Mouse (Mus musculus) spleen, embryonic (tissue): ENCODE measurements around the gene Rgl2.

ENCODE experiments used
- CTCF ChIA-PET: fragments of 350-600 bp; sonication (Branson Sonifier 250); formaldehyde crosslinking; loops from one replicate; lab custom pipeline; 2022; lab: Charles Lee

Gene Rgl2

DNA sequence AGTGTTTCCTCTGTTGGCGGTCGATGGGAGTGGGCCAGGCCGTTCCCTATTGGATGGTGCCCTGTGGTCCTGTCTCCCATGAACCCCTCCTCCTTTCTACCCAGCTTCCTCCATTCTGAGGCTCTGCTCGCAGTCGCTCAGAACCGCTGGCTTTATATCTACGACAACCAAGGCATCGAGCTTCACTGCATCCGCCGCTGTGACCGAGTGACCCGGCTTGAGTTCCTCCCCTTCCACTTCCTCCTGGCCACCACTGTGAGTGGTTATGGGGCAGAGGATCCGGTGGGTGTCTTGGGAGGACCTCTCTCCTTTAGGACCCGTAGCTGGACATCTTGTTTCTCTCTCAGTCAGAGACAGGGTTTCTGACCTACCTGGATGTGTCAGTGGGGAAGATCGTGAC lies 14.1 kb downstream of the Rgl2 start:
- CTCF ChIA-PET, result no interaction called here

DNA sequence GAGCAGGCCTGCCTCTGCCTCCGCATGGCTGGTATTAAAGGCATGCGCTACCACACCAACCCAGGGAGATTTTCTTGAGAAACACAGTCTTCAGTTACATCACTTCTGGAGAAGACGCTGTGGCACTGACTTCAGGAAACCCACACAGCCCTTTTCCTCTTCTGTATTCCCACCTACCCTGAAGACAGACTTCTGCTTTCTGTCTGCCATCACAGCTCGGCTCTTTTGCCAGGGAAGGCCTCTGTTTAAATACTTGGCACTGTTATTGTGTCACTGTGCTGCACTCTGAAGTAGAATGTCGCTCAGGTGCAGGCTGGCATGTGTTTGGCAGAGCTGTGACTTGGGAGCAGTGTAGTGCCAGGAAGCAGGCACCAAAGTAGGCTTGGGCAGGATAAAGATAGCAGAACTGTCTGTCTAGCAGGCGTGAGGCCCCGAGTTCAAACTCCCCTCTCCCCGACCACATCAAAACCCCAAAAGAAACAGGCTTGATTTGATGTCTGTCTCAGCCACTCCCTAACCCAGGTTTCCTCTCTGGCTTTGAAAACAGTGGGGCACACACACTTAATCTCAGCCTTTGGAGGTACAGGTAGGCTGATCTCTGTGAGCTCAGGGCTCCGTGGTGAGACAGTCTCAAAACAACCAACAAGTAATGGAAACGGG lies 18.2 kb downstream of the Rgl2 start:
- CTCF ChIA-PET, result no interaction called here

DNA sequence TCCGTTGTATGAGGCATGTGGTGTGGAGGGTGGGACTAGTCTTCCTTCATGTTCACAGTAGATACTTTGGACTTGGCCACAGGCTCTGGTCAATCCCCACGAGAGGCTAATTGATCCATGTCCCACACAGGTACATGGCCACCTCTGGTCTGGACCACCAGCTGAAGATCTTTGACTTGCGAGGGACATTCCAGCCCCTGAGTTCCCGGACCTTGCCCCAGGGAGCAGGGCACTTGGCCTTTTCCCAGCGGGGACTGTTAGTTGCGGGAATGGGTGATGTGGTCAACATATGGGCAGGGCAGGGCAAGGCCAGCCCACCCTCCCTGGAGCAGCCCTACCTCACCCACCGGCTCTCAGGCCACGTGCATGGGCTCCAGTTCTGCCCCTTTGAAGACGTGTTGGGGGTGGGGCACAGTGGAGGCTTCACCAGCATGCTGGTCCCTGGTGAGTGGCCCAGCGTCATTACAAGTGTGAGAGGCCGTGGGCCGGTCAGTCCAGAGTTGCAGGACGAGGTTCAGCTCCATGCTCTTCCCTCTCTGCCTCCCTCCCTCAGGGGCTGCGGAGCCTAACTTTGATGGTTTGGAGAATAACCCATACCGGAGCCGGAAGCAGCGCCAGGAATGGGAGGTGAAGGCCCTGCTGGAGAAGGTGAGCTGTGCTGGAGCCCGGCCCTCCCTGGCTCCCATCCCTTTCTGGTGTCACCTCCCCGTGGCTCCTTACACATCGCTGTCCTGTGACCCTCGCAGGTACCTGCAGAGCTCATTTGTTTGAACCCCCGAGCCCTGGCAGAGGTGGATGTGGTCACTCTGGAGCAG lies 19.0 kb downstream of the Rgl2 start:
- CTCF ChIA-PET, result no interaction called here

DNA sequence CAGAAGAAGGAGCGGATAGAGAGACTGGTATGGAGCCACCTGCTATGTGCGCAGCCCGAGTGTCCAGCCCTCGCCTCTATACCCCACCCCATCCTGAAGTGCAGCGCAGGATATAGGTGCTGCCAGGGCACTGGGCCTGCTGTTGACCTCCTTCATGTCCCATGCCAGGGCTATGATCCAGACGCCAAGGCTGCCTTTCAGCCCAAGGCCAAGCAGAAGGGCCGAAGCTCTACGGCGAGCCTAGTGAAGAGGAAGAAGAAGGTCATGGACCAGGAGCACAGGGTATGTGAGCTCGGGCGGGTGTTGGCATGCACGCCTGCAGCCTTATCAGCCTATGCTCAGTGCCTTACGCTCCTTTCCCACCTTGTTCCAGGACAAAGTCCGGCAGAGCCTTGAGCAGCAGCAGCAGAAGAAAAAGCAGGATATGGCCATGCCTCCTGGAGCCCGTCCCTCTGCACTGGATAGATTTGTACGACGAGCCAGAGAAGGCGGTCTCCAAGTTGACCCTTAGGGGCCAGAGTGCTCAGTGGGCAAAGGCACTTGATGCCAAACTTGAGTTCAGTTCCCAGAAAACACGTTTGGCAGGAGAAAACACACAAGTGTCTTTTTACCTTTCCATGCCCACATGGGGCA lies 19.7 kb downstream of the Rgl2 start:
- CTCF ChIA-PET, result no interaction called here

DNA sequence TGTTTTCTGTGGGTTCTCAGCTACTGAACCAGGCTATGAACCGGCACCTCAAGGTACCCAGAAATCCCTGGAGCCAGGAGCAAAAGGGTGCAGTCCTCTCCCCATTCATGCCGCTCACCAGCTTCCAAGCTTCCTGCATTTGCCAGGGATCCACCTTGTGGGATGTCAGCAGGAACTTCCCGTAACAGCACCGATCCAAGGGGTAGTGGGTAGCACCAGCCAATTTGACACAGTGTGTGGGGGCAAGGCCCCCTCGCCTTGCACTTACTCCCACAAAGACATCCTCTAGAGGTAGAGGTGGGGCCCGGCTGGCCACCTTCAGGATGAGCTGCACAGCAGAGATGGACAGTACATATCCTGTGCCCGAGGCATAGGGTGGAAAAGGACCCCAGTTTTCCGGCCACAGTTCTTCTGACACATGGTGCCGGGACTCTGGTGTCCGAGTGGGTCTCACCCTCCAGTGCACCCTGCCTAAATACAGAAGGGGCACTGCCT lies 20.8 kb downstream of the Rgl2 start:
- CTCF ChIA-PET, result interaction anchor here (0.9 kb wide), 1 partner anchor 9 kb away, joined by 3 read pairs; no protein-coding TSS in a partner anchor

DNA sequence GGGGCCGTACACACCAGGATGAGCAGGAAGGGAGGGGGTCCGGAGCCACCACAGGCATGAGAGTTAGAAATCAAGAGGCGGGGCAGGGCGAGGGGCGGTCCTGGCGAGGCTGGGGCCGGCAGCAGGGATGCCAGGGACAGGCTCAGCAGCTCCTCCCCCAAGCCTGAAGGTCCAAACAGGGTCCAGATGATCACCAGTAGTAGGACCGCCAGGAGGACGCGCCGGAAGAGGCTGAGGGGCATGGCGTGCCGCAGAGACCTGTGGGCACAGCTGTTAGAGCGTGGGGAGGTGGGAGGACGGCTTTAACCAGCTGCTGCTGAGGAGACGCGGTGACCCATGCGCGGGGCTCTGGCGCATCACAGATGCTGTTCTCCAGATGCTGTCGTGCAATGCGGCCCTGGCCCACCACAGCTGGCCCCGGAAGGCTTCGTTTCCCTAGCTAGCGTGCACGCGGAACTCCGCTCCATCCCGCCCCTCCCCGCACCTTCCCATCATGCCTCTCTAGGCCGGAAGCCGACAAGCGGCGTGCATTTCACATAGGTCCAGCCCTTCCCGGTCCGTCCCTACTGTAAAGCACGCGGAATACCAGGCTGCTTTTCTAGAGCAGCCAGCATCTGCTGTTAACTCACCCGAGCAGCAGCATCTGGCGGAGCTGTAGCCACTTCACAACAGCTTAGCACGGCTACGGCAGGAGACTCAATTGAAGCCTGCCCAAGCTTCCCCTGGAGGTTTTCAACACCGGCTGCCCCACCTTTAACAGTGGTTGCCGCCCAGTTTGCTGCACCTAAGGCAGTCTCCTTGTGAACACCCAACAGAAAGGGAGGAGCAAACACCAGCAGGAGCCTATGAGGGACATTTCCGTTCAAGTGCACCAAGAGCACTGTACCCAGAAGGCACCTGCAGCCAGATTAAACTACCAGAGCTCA lies 21.9 kb downstream of the Rgl2 start, which contains the start of gene B3galt4:
Gene B3galt4 (minus strand): TSS at position 468 of the 926 bp plus-strand sequence.
- CTCF ChIA-PET, result interaction anchor here (0.7 to 0.9 kb wide), 2 partner anchors 10 to 230 kb away, joined by 3 read pairs; no protein-coding TSS in a partner anchor

DNA sequence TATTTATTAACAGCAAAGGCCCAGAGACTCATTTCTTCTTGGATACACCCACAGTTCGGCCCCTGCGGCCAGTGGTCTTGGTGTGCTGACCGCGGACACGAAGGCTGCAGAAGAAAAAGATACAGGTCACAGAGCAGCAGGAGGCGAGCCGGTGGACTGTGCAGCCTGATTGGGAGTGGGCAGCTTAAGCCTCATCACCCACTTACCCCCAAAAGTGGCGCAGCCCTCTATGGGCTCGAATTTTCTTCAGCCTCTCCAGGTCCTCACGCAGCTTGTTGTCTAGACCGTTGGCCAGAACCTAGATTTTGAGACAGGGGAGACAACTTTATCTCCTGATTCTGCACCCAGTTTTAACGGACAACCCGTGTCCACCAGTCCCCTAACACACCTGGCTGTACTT lies 22.7 kb downstream of the Rgl2 start:
- CTCF ChIA-PET, result interaction anchor here (0.7 kb wide), 1 partner anchor 229 kb away, joined by 3 read pairs; no protein-coding TSS in a partner anchor

DNA sequence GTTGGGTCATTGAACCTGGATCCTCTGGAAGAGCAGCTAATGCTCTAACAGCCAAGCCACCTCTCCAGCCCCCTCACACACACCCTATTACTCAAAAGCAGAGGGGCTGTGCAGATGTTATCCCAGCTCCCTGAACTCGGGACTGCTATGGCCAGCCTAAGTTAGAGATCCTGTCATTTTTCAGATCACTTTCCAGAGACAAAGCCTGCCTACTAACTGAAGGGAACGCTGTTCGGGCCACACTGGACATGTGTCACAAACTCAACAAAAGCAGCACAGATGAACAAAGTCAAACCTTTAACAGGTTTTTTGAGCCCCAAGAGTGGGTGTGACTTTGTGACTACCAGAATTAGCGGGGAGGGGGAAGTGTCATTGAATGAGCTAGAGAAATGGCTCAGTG lies 23.5 kb downstream of the Rgl2 start:
- CTCF ChIA-PET, result interaction anchor here (0.6 kb wide), 1 partner anchor 1073 kb away, joined by 3 read pairs; no protein-coding TSS in a partner anchor

DNA sequence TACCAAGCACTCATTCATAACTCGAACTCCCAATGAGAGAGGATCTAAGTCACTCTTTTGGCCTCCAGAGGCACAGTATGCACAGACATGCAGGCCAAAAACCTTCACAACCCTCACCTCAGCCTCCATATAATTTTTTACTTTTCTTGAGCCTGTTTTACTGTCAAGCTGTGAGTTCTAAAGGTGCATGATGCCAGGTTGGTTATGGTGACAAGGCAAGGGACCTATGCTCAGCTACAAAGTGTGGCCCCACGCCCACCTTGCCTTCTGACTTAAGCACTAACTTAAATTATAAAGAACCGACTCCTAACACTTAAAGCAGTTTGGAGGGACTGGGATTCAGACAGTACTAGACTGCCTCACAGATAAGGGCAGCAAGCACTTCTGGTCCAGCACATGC lies 24.0 kb downstream of the Rgl2 start:
- CTCF ChIA-PET, result interaction anchor here (0.6 kb wide), 1 partner anchor 1072 kb away, joined by 3 read pairs; no protein-coding TSS in a partner anchor

DNA sequence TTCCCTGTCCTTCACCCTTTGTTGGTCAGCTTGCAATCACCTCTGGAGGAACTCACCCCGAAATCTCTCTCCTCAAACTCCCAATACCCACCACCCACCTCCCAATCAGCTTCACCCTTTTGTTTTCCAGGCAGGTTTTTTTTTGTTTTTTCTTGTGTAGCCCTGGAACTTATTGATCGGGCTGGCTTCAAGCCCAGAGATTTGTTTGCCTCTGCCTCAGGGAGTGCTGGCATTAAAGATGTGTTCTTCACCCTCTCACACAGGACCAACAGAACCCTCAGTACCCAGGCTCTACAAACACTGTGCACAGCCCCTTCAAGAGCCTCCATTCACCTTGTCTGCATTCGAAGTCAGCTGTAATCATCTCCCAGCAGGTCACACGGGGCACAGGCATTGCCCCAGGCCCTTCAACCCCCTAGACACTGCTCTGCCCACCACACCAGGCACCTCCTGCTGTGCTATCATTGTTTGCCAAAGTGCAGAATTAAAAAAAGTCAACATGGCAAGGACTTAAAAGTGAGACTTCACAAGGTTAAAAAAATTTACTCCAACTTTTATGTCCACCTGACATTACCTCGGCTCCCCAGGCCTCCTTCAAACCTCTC lies 24.7 kb downstream of the Rgl2 start:
- CTCF ChIA-PET, result no interaction called here

DNA sequence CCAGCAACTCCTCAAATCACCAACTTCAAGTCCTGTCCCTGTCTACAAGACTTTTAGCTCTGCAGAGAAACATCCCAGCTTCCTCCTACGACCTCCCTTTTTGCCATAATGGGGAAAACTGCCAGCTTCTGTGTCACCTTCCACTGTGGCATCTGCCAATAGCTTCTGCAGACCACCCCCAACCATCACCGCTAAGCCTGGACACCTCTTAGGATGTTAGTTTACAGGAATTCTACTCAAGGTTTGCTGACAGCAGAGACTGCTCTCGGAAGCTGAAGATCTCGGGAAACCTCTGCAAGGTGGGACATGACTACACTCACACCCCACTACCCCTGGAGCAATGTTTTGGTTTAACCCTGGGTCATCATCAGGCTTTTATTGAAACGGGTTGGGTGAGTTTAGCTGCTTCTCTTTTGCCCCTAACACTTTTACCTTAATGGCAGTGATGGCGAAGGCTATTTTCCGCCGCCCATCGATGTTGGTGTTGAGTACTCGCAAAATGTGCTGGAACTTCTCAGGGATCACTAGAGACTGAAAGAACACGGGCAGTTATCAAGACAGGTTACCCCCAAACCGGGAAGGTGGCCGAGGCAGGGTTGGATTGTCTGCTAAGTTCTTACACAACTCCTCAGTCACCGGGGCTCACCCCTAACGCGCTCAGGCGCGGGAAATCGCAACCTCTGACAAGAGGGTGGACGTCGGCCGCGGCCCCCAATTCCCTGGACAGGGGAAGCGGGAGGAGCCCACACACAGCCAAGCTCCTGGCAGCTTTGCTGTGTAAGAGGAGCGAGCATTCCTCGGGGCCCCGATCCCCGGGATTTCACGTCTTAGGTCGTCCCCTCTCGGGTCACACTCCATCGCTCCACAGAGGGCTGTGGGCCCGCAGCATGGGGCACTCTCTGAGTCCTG lies 25.6 kb downstream of the Rgl2 start:
- CTCF ChIA-PET, result interaction anchor here (0.7 kb wide), 1 partner anchor 60 kb away, joined by 3 read pairs; no protein-coding TSS in a partner anchor

DNA sequence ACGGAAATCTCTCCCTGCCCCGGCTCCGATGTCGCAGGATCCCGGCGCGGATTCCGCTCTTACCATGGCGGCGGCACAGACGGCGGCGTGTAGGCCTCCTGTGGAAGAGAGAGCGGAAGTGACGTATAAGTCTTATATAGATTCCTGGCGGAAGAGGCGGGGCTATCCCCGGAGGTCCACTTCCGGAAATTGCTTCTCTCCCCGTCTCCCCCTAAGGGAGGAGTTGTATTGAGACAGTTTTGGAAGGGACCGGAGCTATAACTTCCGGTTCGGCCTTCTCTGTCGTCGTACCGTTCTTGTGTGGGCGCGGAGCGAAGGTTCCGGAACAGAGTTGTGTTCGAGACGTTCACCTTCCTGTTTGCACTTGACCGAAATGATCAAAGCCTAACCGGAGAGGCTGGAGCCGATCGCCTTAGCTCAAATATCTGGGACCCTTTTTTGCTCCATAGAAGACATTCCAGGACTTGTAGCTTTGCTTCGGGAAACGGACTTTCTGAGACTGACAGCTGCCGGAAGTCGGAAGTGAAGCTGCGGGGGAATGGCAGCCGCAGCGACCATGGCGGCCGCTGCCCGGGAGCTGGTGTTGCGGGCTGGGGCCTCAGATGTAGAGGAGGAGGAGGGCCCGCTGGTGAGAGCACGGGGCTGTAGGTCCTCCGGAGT lies 26.3 kb downstream of the Rgl2 start, which contains the start of the genes Vps52 and Rps18:
Gene Vps52 (plus strand): TSS at position 258 of the 660 bp plus-strand sequence.
Gene Rps18 (minus strand): TSS at position 447 of the 660 bp plus-strand sequence.
- CTCF ChIA-PET, result interaction anchor here (0.7 kb wide), 1 partner anchor 689 kb away, joined by 4 read pairs; the partner anchor contains the start of gene Fkbpl

DNA sequence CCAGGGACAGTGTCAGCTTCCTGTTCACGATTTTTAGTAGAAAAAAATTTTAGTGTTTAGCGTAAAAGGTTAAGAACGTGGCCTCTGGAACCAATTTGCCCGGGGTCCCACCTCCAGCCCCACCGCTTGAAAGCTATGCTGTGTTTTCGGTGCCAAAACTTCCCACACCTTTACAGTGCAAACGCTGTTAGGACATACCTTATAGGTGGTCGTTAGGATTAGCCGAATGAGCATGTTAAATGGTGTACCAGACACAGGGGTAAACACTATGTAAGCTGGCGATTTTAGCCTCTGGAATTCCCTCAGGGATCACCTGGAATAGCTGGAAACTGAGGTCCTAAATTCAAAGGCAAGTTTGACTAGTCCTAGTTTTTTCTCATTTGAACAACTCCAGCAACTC lies 27.0 kb downstream of the Rgl2 start:
- CTCF ChIA-PET, result interaction anchor here (0.7 kb wide), 1 partner anchor 688 kb away, joined by 4 read pairs; the partner anchor contains the start of gene Fkbpl

DNA sequence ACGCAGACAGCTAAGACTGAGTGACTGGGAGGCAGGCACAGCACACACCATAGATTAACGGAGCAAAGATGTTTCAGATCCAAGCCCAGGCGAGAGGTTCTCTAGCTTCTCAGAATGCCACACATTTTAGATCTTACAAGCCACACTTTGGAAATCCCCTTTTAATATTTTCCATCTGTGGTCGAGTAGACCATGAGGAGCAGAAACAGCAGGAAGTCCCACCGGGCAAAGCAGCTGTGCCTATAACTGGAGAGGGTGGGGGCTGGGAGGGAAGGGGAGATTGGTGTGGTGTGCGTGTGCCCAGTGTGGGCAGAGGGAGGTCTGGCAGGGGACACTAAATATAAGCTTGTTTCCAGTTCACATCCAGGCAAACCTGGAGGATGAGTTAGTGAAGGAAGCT lies 28.1 kb downstream of the Rgl2 start:
- CTCF ChIA-PET, result interaction anchor here (0.7 kb wide), 1 partner anchor 1298 kb away, joined by 3 read pairs; no protein-coding TSS in a partner anchor

DNA sequence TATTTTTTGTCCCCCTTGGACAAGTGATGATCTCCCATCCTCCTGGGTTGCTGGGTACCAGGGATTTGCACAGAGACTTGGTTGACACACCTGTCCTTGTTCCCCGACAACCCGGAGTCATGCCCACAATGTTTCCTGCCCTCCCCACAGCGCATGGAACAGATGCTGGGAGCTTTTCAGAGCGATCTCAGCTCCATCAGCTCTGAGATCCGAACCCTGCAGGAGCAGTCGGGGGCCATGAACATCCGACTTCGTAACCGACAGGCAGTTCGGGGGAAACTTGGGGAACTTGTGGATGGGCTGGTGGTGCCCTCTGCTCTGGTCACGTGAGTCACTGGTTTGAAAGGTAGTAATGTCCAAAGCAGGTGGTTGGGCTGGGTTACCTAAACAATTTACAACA lies 29.1 kb downstream of the Rgl2 start:
- CTCF ChIA-PET, result no interaction called here

DNA sequence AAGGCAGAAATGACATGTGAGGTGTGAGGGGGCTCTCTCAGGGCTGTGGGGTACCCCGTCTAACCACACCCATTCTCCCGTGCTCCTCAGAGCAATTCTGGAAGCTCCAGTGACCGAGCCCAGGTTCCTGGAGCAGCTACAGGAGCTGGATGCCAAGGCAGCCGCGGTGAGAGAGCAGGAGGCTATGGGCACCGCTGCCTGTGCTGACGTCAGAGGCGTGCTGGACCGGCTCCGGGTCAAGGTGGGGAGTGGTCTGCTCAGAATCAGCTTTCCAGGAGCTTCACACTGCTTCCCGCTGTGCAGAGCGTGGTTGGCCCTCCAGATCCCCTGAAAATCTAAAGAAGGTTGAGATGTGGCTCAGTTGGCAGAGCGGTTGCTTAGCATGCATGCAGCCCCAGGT lies 29.8 kb downstream of the Rgl2 start:
- CTCF ChIA-PET, result no interaction called here

DNA sequence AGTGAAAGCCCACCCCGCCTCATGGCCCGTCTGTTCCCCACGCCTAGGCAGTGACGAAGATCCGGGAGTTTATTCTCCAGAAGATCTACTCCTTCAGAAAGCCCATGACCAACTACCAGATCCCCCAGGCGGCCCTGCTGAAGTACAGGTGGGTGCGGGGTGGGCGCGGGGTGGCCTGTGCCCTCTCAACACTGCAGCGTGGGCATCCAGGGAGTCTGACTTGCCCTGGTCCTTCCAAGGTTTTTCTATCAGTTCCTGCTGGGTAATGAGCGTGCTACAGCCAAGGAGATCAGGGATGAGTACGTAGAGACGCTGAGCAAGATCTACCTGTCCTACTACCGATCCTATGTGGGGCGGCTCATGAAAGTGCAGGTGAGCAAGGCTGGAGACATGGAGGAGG lies 30.6 kb downstream of the Rgl2 start:
- CTCF ChIA-PET, result no interaction called here

DNA sequence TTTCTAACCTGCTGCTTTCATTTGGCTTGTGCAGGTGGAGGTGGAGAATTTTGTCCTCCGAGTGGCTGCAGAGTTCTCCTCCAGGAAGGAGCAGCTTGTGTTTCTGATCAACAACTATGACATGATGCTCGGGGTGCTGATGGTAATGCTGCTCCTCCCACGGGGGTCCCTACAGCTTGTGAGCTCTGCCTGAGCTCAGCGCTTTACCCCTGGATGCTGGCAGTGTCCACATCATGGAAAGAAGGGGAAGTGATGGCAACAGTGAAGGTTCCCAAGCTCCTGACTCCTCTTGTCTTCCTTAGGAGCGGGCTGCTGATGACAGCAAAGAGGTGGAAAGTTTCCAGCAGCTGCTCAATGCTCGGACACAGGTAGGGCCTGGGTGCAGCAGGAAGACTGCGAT lies 33.5 kb downstream of the Rgl2 start:
- CTCF ChIA-PET, result no interaction called here
